Mouse (Mus musculus) stomach, postnatal 0 days (tissue): ENCODE data around the gene Zfp641. TPM values are rescaled to one million over a fixed set of nuclear protein-coding genes. Genes with fewer than 3 reads are reported as not detected.

Experiments
- ATAC-seq: fragments of 200-750 bp; cut with Nextera tagmentation; 2 replicates; pipeline ENCODE4 v1.8.0; 2017; ENCODE audit not compliant: low FRiP score, low TSS enrichment
- DNase-seq: peaks from one replicate; pipeline ENCODE4 v3.0.0-alpha.2; 2016; ENCODE audit warnings: low spot score
- H3K27ac ChIP-seq: fragments of 300-500 bp; sonication (generic); replicated peaks from 2 replicates; pipeline ENCODE4 v1.5.1; 2014; ENCODE audit warnings: mild to moderate bottlenecking, control low read depth
- H3K27me3 ChIP-seq: fragments of 300-500 bp; sonication (generic); 2 replicates; pipeline ENCODE4 v1.6.1; 2014; ENCODE audit warnings: low read length; ENCODE audit not compliant: control insufficient read depth, insufficient read depth
- H3K36me3 ChIP-seq: fragments of 300-500 bp; sonication (generic); 2 replicates; pipeline ENCODE4 v1.6.1; 2014; ENCODE audit warnings: low read length, mixed read lengths; ENCODE audit not compliant: control insufficient read depth, insufficient read depth
- H3K4me1 ChIP-seq: fragments of 300-500 bp; sonication (generic); replicated peaks from 2 replicates; pipeline ENCODE4 v1.6.1; 2014; ENCODE audit warnings: antibody characterized with exemption; ENCODE audit not compliant: control insufficient read depth, insufficient read depth
- H3K4me2 ChIP-seq: fragments of 300-500 bp; sonication (generic); replicated peaks from 2 replicates; pipeline ENCODE4 v1.6.1; 2014; ENCODE audit warnings: low read depth, mild to moderate bottlenecking, control low read depth, moderate library complexity
- H3K4me3 ChIP-seq: fragments of 300-500 bp; sonication (generic); 2 replicates; pipeline ENCODE4 v1.5.1; 2014; ENCODE audit warnings: low read depth, low read length, control low read depth
- H3K9ac ChIP-seq: fragments of 300-500 bp; sonication (generic); 2 replicates; pipeline ENCODE4 v1.6.1; 2014; ENCODE audit warnings: mild to moderate bottlenecking, low read length, control low read depth, mixed read lengths
- H3K9me3 ChIP-seq: fragments of 300-500 bp; sonication (generic); 2 replicates; pipeline ENCODE4 v1.6.1; 2016; ENCODE audit warnings: low read length; ENCODE audit not compliant: control insufficient read depth
- CTCF ChIP-seq: IDR thresholded peaks from 2 replicates; pipeline ENCODE4 v1.5.1; 2016; ENCODE audit warnings: antibody characterized with exemption, low read depth, mild to moderate bottlenecking, moderate library complexity
- EP300 ChIP-seq: optimal IDR thresholded peaks from 2 replicates; pipeline ENCODE3; 2016; ENCODE audit warnings: antibody characterized with exemption
- WGBS: fragments of 180-500 bp; shearing (Covaris S2); extraction: QIAGEN DNeasy Blood & Tissue Kit; methylation state at CpG from one replicate; pipeline ENCODE4 v1.1.7; 2014; 5-methylcytosine and 5-hydroxymethylcytosine counted together
- polyA plus RNA-seq: library from polyadenylated mRNA; unstranded; fragments of >200 nt; fragmentation: Nextera tagmentation; extraction: Ambion mirVana; gene quantifications from 2 replicates; pipeline ENCODE4 v1.2.1, GENCODE M21; 2015

The Zfp641 gene
- polyA plus RNA-seq, 1 experiment from 2014 or later: 0.22 TPM

GRCm38 (mm10) chr15:98286418-98286817 is 9.5 kb downstream of the Zfp641 start:
- no peak overlapping the region for H3K27ac ChIP-seq
- no peaks in the 10 kb centered on the region for H3K27me3 ChIP-seq
- no peak for ATAC-seq
- no peak for DNase-seq
- 69% methylated on average over 7 of the region's 7 CpGs for WGBS
- H3K4me1 ChIP-seq: no peaks in the 10 kb centered on the region
- H3K36me3 ChIP-seq: no peaks in the 10 kb centered on the region
- H3K9me3 ChIP-seq: no peaks in the 10 kb centered on the region
- no peak for TF ChIP-seq CTCF
- no peak overlapping the region for H3K9ac ChIP-seq
- H3K4me2 ChIP-seq: no peak overlapping the region
- H3K4me3 ChIP-seq: no peak overlapping the region

DNA sequence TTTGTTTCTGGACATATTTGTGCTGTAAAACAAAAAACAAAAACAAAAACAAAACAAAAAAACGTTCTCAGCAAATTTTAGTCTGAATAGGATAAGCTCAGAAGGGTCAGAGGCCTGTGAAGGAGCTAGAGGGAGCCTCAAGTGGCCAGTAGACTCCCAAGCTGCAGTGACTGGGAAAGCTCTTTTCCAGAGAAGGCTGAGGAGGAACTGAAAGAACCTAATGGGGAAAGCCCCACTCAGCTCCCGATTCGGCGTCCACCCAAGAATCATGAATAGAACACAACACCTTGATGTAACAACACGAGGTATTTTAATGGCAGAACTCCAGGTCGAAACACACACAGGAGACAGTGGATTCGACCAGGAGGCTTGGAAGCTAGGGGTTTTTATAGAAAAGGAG is 38.2 kb downstream of the Zfp641 start:
- no peak overlapping the region for H3K27ac ChIP-seq
- ATAC-seq (no peak), DNase-seq (no peak)
- no peaks in the 10 kb centered on the region for H3K4me1 ChIP-seq
- H3K27me3 ChIP-seq: no peaks in the 10 kb centered on the region
- no peak overlapping the region for H3K4me2 ChIP-seq
- H3K4me3 ChIP-seq: no peak overlapping the region
- WGBS: 87% methylated on average over 7 of the region's 7 CpGs
- H3K9me3 ChIP-seq: no peaks in the 10 kb centered on the region; the same call in 1 of the 2 replicates
- no peak overlapping the region for H3K9ac ChIP-seq
- H3K36me3 ChIP-seq: no peaks in the 10 kb centered on the region
- TF ChIP-seq EP300 (no peak), CTCF (no peak)

DNA sequence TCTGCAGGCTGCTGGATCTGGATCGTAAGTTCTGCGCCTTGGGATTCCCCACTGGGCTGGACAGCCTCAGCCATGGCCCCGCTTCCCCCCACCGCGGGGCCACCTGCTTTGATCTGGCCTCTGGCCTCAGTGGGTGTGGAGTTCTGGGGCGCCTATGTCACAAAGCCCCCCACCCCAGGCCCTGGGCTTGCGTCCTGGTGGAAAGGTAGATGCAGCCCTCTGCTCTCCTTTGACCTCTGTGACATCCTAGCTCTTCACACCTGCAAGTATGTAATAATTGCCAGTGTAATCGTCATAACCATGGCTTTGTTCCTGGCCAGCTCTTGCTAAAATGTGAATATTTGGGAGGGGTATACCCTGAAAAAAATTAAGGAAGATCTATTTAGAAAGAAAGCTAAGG is 38.8 kb downstream of the Zfp641 start, which contains the start of gene H1fnt:
Gene H1fnt, minus strand, starts transcription at position 101 of the 400 bp plus-strand sequence.
- no peak for ATAC-seq
- no peaks in the 10 kb centered on the region; the same call in 1 of the 2 replicates for H3K9me3 ChIP-seq
- no peaks in the 10 kb centered on the region for H3K36me3 ChIP-seq
- TF ChIP-seq EP300 (no peak), CTCF (no peak)
- no peak within 1 kb of the TSS for H3K4me2 ChIP-seq
- H3K9ac ChIP-seq: no peak within 1 kb of the TSS
- no peak within 1 kb of the TSS for H3K4me3 ChIP-seq
- no peaks in the 10 kb centered on the region for H3K27me3 ChIP-seq
- DNase-seq: no peak
- H3K27ac ChIP-seq: no peak within 1 kb of the TSS
- WGBS: 85% methylated on average over 8 of the region's 8 CpGs
- no peaks in the 10 kb centered on the region for H3K4me1 ChIP-seq

GRCm38 (mm10) chr15:98256271-98256670 is 39.7 kb downstream of the Zfp641 start:
- DNase-seq (no peak), ATAC-seq (no peak)
- H3K36me3 ChIP-seq: no peaks in the 10 kb centered on the region
- WGBS: 95% methylated on average over 13 of the region's 13 CpGs
- H3K27me3 ChIP-seq: no peaks in the 10 kb centered on the region
- no peak overlapping the region for H3K9ac ChIP-seq
- TF ChIP-seq CTCF (no peak), EP300 (no peak)
- no peak overlapping the region for H3K27ac ChIP-seq
- H3K4me2 ChIP-seq: no peak overlapping the region
- no peak overlapping the region for H3K4me3 ChIP-seq
- no peaks in the 10 kb centered on the region for H3K4me1 ChIP-seq
- H3K9me3 ChIP-seq: no peaks in the 10 kb centered on the region; the same call in 1 of the 2 replicates

Other genes with a start within 250 kb of the Zfp641 start
- 15.5 and 16.7 TPM in 2 replicates for gene Pfkm, start 203.6 kb downstream of the Zfp641 start, polyA plus RNA-seq
- 10.0 and 10.8 TPM in 2 replicates for gene Senp1, start 202.4 kb downstream of the Zfp641 start, polyA plus RNA-seq
- gene Asb8, start 130.5 kb downstream of the Zfp641 start, polyA plus RNA-seq: 31.3 and 31.9 TPM in 2 replicates
- 0.92 and 0.95 TPM in 2 replicates for gene Ccdc184, start 129.0 kb downstream of the Zfp641 start, polyA plus RNA-seq
- gene Olfr288, start 100.6 kb downstream of the Zfp641 start, polyA plus RNA-seq: not detected in 2 replicates
- gene Gm44579, start 75.2 kb downstream of the Zfp641 start, polyA plus RNA-seq: not detected in 2 replicates
- not detected in 2 replicates for gene Olfr287, start 75.1 kb downstream of the Zfp641 start, polyA plus RNA-seq
- not detected in 2 replicates for gene Olfr286, start 61.7 kb downstream of the Zfp641 start, polyA plus RNA-seq
- gene H1fnt, start 38.9 kb downstream of the Zfp641 start, polyA plus RNA-seq: not detected in 2 replicates
- not detected in 2 replicates for gene Olfr285, start 21.2 kb upstream of the Zfp641 start, polyA plus RNA-seq
- not detected in 2 replicates for gene Olfr284, start 44.8 kb upstream of the Zfp641 start, polyA plus RNA-seq
- not detected in 2 replicates for gene Olfr283, start 84.8 kb upstream of the Zfp641 start, polyA plus RNA-seq
- not detected in 2 replicates for gene Olfr282, start 135.1 kb upstream of the Zfp641 start, polyA plus RNA-seq
- not detected in 2 replicates for gene Olfr281, start 156.4 kb upstream of the Zfp641 start, polyA plus RNA-seq
- not detected in 2 replicates for gene OR5BS1P, start 173.7 kb upstream of the Zfp641 start, polyA plus RNA-seq
- gene Lalba, start 186.6 kb upstream of the Zfp641 start, polyA plus RNA-seq: 0.42 and 0.70 TPM in 2 replicates
- not detected in 2 replicates for gene Olfr279, start 196.2 kb upstream of the Zfp641 start, polyA plus RNA-seq
- gene Kansl2, start 238.1 kb upstream of the Zfp641 start, polyA plus RNA-seq: 44.3 and 44.9 TPM in 2 replicates